Mouse (Mus musculus) midbrain, embryonic 14.5 days (tissue): ENCODE results near the gene Ankzf1. TPM values are rescaled to one million over a fixed set of nuclear protein-coding genes. Genes with fewer than 3 reads are reported as not detected.

Experiments
- microRNA-seq: library from miRNA; unstranded; fragments of <30 nt; microRNA quantifications from one replicate; pipeline ENCODE4, GENCODE M21; 2016
- polyA plus RNA-seq: library from polyadenylated mRNA; unstranded; fragments of >200 nt; fragmentation: Nextera tagmentation; extraction: Ambion mirVana; gene quantifications from 2 replicates; pipeline ENCODE4 v1.2.1, GENCODE M21; 2014

The Ankzf1 gene
- polyA plus RNA-seq, 1 experiment from 2014 or later = 18.1 TPM

Small RNAs within 50 kb of the gene (microRNA-seq; reads per million reads assigned to microRNA genes)
- gene Gm27943 = not detected

Other genes with a start within 250 kb of the Ankzf1 start
- 0.16 TPM in 1 of 2 replicates, not detected in the other for gene Ihh, start 240.5 kb upstream of the Ankzf1 start, polyA plus RNA-seq
- gene Nhej1, start 67.0 kb upstream of the Ankzf1 start, polyA plus RNA-seq = 6.9 and 7.7 TPM in 2 replicates
- gene Slc23a3, start 58.3 kb upstream of the Ankzf1 start, polyA plus RNA-seq = not detected in 2 replicates
- 48.8 and 52.5 TPM in 2 replicates for gene Cnppd1, start 49.4 kb upstream of the Ankzf1 start, polyA plus RNA-seq
- gene Retreg2, start 49.4 kb upstream of the Ankzf1 start, polyA plus RNA-seq = 126 and 133 TPM in 2 replicates
- gene Zfand2b, start 23.5 kb upstream of the Ankzf1 start, polyA plus RNA-seq = 34.5 and 34.8 TPM in 2 replicates
- 35.5 and 36.3 TPM in 2 replicates for gene Abcb6, start 11.8 kb upstream of the Ankzf1 start, polyA plus RNA-seq
- 40.7 and 47.8 TPM in 2 replicates for gene Atg9a, start within 50 bp of the Ankzf1 start, polyA plus RNA-seq
- 14.2 and 24.2 TPM in 2 replicates for gene Glb1l, start 18.7 kb downstream of the Ankzf1 start, polyA plus RNA-seq
- 120 and 144 TPM in 2 replicates for gene Stk16, start 18.7 kb downstream of the Ankzf1 start, polyA plus RNA-seq
- 4.2 and 6.4 TPM in 2 replicates for gene Tuba4a, start 27.7 kb downstream of the Ankzf1 start, polyA plus RNA-seq
- not detected in 2 replicates for gene A630095N17Rik, start 40.0 kb downstream of the Ankzf1 start, polyA plus RNA-seq
- 29.5 and 38.3 TPM in 2 replicates for gene Dnajb2, start 44.3 kb downstream of the Ankzf1 start, polyA plus RNA-seq
- 16.6 and 19.3 TPM in 2 replicates for gene Ptprn, start 72.4 kb downstream of the Ankzf1 start, polyA plus RNA-seq
- 116 and 164 TPM in 2 replicates for gene Resp18, start 86.3 kb downstream of the Ankzf1 start, polyA plus RNA-seq
- 146 and 152 TPM in 2 replicates for gene Dnpep, start 125.8 kb downstream of the Ankzf1 start, polyA plus RNA-seq
- 0.32 and 1.4 TPM in 2 replicates for gene Des, start 168.2 kb downstream of the Ankzf1 start, polyA plus RNA-seq
- gene Speg, start 183.1 kb downstream of the Ankzf1 start, polyA plus RNA-seq = 15.6 and 19.4 TPM in 2 replicates
- gene Gmppa, start 243.8 kb downstream of the Ankzf1 start, polyA plus RNA-seq = 75.7 and 75.9 TPM in 2 replicates